Mouse (Mus musculus) hindbrain, postnatal 0 days (tissue): Measurements from ENCODE around the gene Hadh. TPM values are rescaled to one million over a fixed set of nuclear protein-coding genes. Genes with fewer than 3 reads are reported as not detected.

Source experiments
- ATAC-seq: fragments of 200-750 bp; cut with Nextera tagmentation; 2 replicates; pipeline ENCODE4 v1.8.0; 2017; ENCODE audit warnings: mild to moderate bottlenecking, moderate TSS enrichment, moderate library complexity
- DNase-seq: peaks from one replicate; pipeline ENCODE4 v3.0.0-alpha.2; 2015; ENCODE audit warnings: low spot score
- H3K27ac ChIP-seq: fragments of 300-500 bp; sonication (generic); 2 replicates; pipeline ENCODE4 v1.5.1; 2014; ENCODE audit warnings: mild to moderate bottlenecking
- H3K27me3 ChIP-seq: fragments of 300-500 bp; sonication (generic); 2 replicates; pipeline ENCODE4 v1.6.1; 2014; ENCODE audit warnings: low read length, mixed read lengths; ENCODE audit not compliant: insufficient read depth
- H3K36me3 ChIP-seq: fragments of 300-500 bp; sonication (generic); 2 replicates; pipeline ENCODE4 v1.6.1; 2014; ENCODE audit warnings: low read length, mixed read lengths; ENCODE audit not compliant: insufficient read depth
- H3K4me1 ChIP-seq: fragments of 300-500 bp; sonication (generic); 2 replicates; pipeline ENCODE4 v1.6.1; 2014; ENCODE audit warnings: antibody characterized with exemption, low read length, mixed read lengths; ENCODE audit not compliant: insufficient read depth
- H3K4me2 ChIP-seq: fragments of 300-500 bp; sonication (generic); 2 replicates; pipeline ENCODE4 v1.6.1; 2014; ENCODE audit warnings: low read depth, mild to moderate bottlenecking, low read length, moderate library complexity, mixed read lengths
- H3K4me3 ChIP-seq: fragments of 300-500 bp; sonication (generic); 2 replicates; pipeline ENCODE4 v1.5.1; 2014; ENCODE audit warnings: low read length
- H3K9ac ChIP-seq: fragments of 300-500 bp; sonication (generic); replicated peaks from 2 replicates; pipeline ENCODE4 v1.6.1; 2014; ENCODE audit warnings: mild to moderate bottlenecking, low read length, moderate library complexity, mixed read lengths
- H3K9me3 ChIP-seq: fragments of 300-500 bp; sonication (generic); 2 replicates; pipeline ENCODE4 v1.6.1; 2016; ENCODE audit warnings: low read length, mixed read lengths
- CTCF ChIP-seq: IDR thresholded peaks from 2 replicates; pipeline ENCODE4 v1.5.1; 2016; ENCODE audit warnings: antibody characterized with exemption, control low read depth, low read depth
- WGBS: fragments of 180-500 bp; shearing (Covaris S2); extraction: QIAGEN DNeasy Blood & Tissue Kit; methylation state at CpG from one replicate; pipeline ENCODE4 v1.1.7; 2014; 5-methylcytosine and 5-hydroxymethylcytosine counted together
- polyA plus RNA-seq: library from polyadenylated mRNA; unstranded; fragments of >200 nt; fragmentation: Nextera tagmentation; extraction: Ambion mirVana; gene quantifications from 2 replicates; pipeline ENCODE4 v1.2.1, GENCODE M21; 2015
- total RNA-seq: library from RNA; depleted of rRNA; stranded (reverse); fragments of >200 nt; gene quantifications from 2 replicates; pipeline ENCODE4 v1.2.3, GENCODE M21; 2014

The Hadh gene
- total and polyA plus RNA-seq, 2 experiments from 2014 or later = 25.0 to 46.3 TPM

- H3K9ac ChIP-seq = no peak overlapping the region
- 93% methylated on average over 2 of the region's 2 CpGs for WGBS
- H3K27ac ChIP-seq = no peak overlapping the region
- ATAC-seq (no peak), DNase-seq (no peak)
- no peaks in the 10 kb centered on the region for H3K27me3 ChIP-seq
- no peaks in the 10 kb centered on the region for H3K9me3 ChIP-seq
- no peak for TF ChIP-seq CTCF
- H3K36me3 ChIP-seq = no peaks in the 10 kb centered on the region; the same call in 1 of the 2 replicates
- H3K4me1 ChIP-seq = 0 out of 2 replicates have a peak, but pooled peaks cover 4% of the 10 kb centered on the region
- no peak overlapping the region for H3K4me2 ChIP-seq
- H3K4me3 ChIP-seq = no peak overlapping the region
Observed at GRCm38 (mm10) chr3:131250283-131250682, 21.6 kb downstream of the Hadh start.

GRCm38 (mm10) chr3:131248444-131248843, 23.5 kb downstream of the Hadh start:
- H3K9me3 ChIP-seq = no peaks in the 10 kb centered on the region
- H3K36me3 ChIP-seq = no peaks in the 10 kb centered on the region; the same call in 1 of the 2 replicates
- H3K4me2 ChIP-seq = no peak overlapping the region
- no peak overlapping the region for H3K4me3 ChIP-seq
- H3K27ac ChIP-seq = no peak overlapping the region
- H3K27me3 ChIP-seq = no peaks in the 10 kb centered on the region
- DNase-seq = no peak
- H3K4me1 ChIP-seq = 0 out of 2 replicates have a peak, but pooled peaks cover 4% of the 10 kb centered on the region
- no peak for TF ChIP-seq CTCF
- no peak for ATAC-seq
- 82% methylated on average over 10 of the region's 10 CpGs for whole genome bisulfite sequencing
- H3K9ac ChIP-seq = no peak overlapping the region

- Histone ChIP-seq H3K4me1 (0 out of 2 replicates have a peak, but pooled peaks cover 4% of the 10 kb centered on the region), H3K9me3 (no peaks in the 10 kb centered on the region), H3K27ac (no peak overlapping the region), H3K27me3 (no peaks in the 10 kb centered on the region), H3K4me3 (no peak overlapping the region), H3K4me2 (no peak overlapping the region), H3K9ac (no peak overlapping the region), H3K36me3 (no peaks in the 10 kb centered on the region; the same call in 1 of the 2 replicates)
- DNase-seq (no peak), ATAC-seq (no peak)
- TF ChIP-seq CTCF = no peak
- 85% methylated on average over 5 of the region's 5 CpGs for WGBS
Observed at GRCm38 (mm10) chr3:131247851-131248250, 24.1 kb downstream of the Hadh start.

GRCm38 (mm10) chr3:131247447-131247846, 24.5 kb downstream of the Hadh start:
- Histone ChIP-seq H3K27me3 (no peaks in the 10 kb centered on the region), H3K27ac (no peak overlapping the region), H3K4me3 (no peak overlapping the region), H3K9ac (no peak overlapping the region), H3K36me3 (no peaks in the 10 kb centered on the region; the same call in 1 of the 2 replicates), H3K9me3 (no peaks in the 10 kb centered on the region), H3K4me1 (0 out of 2 replicates have a peak, but pooled peaks cover 4% of the 10 kb centered on the region), H3K4me2 (no peak overlapping the region)
- DNase-seq = no peak
- no peak for ATAC-seq
- no peak for TF ChIP-seq CTCF
- WGBS = 85% methylated on average over 6 of the region's 6 CpGs

- Histone ChIP-seq H3K9ac (no peak overlapping the region), H3K4me3 (no peak overlapping the region), H3K4me1 (0 out of 2 replicates have a peak, but pooled peaks cover 4% of the 10 kb centered on the region), H3K27me3 (no peaks in the 10 kb centered on the region), H3K36me3 (no peaks in the 10 kb centered on the region; the same call in 1 of the 2 replicates), H3K27ac (no peak overlapping the region), H3K4me2 (no peak overlapping the region), H3K9me3 (no peaks in the 10 kb centered on the region)
- WGBS = 90% methylated on average over 8 of the region's 8 CpGs
- ATAC-seq (peak; percentile 4; the same call in 1 of the 2 replicates), DNase-seq (no peak)
- no peak for TF ChIP-seq CTCF
Observed at GRCm38 (mm10) chr3:131246579-131247046, 25.3 kb downstream of the Hadh start.

- Histone ChIP-seq H3K4me3 (no peak overlapping the region), H3K4me1 (0 out of 2 replicates have a peak, but pooled peaks cover 4% of the 10 kb centered on the region), H3K27me3 (no peaks in the 10 kb centered on the region), H3K27ac (no peak overlapping the region), H3K4me2 (no peak overlapping the region), H3K36me3 (no peaks in the 10 kb centered on the region; the same call in 1 of the 2 replicates), H3K9me3 (no peaks in the 10 kb centered on the region), H3K9ac (no peak overlapping the region)
- ATAC-seq (peak; percentile 81), DNase-seq (peak; percentile 91)
- peak; percentile 94 for TF ChIP-seq CTCF
- WGBS = 61% methylated on average over 11 of the region's 11 CpGs
Observed at GRCm38 (mm10) chr3:131245766-131246578, 25.9 kb downstream of the Hadh start.
